Mouse (Mus musculus) gastrocnemius, postnatal 14 days (tissue): ENCODE measurements around the gene Rc3h2. TPM values are rescaled to one million over a fixed set of nuclear protein-coding genes. Genes with fewer than 3 reads are reported as not detected.

Source experiments
- DNase-seq: peaks from one replicate; pipeline ENCODE4 v3.0.0; 2021; ENCODE audit warnings: mixed read lengths
- intact Hi-C: fragments of 180-260 bp; cut with DNase I; formaldehyde crosslinking; loops from one replicate; pipeline ENCODE4 v1.15.1; 2025; ENCODE audit warnings: low total_unique reads
- total RNA-seq, 2 experiments: library from RNA; stranded (reverse); gene quantifications; 2 replicates each; pipeline ENCODE4 v1.2.3; 2021

The Rc3h2 gene
- total RNA-seq, 2 experiments from 2014 or later = 30.4 to 33.4 TPM

GRCm38 (mm10) chr2:37355571-37355970, 67.1 kb downstream of the Rc3h2 start:
- intact Hi-C loops = no loop called here
- no peak for DNase-seq

GRCm38 (mm10) chr2:37351671-37352070, 71.0 kb downstream of the Rc3h2 start:
- DNase-seq = no peak
- intact Hi-C loops = no loop called here

- intact Hi-C loops = no loop called here
- DNase-seq = peak; percentile 17
Observed at GRCm38 (mm10) chr2:37338497-37339187, 84.1 kb downstream of the Rc3h2 start.

- intact Hi-C loops = no loop called here
- no peak for DNase-seq
Observed at GRCm38 (mm10) chr2:37333321-37333720, 89.4 kb downstream of the Rc3h2 start.

- intact Hi-C loops = no loop called here
- no peak for DNase-seq
Observed at GRCm38 (mm10) chr2:37326215-37326614, 96.5 kb downstream of the Rc3h2 start, which contains the start of gene Olfr368. Olfr368 (plus strand) TSS chr2:37326515.

Other genes starting within 250 kb of the Rc3h2 start
- gene Olfr365, start 234.7 kb downstream of the Rc3h2 start, total RNA-seq = not detected
- not detected for gene Olfr366, start 211.3 kb downstream of the Rc3h2 start, total RNA-seq
- not detected for gene Olfr368, start 96.4 kb downstream of the Rc3h2 start, total RNA-seq
- gene Pdcl, start 63.6 kb downstream of the Rc3h2 start, total RNA-seq = 10 to 100 TPM; 16.6 to 20.9 TPM
- 1 to 10 TPM; 2.9 TPM for gene Zbtb26, start 20.2 kb upstream of the Rc3h2 start, total RNA-seq
- 1 to 10 TPM; 3.3 to 3.9 TPM for gene Zbtb6, start 20.3 kb upstream of the Rc3h2 start, total RNA-seq
- gene Rabgap1, start 20.4 kb upstream of the Rc3h2 start, total RNA-seq = 10 to 100 TPM; 28.9 to 35.2 TPM
- 1 to 10 TPM in 1 of 2 experiments, under 1 TPM in 1; 0.68 to 1.8 TPM for gene Gpr21, start 93.4 kb upstream of the Rc3h2 start, total RNA-seq